Mouse (Mus musculus) c-Kit-positive CD71-negative TER-119-negative erythroid progenitor cells, embryonic 14.5 days (primary cell): Measurements from ENCODE around the gene Pnp2.

ENCODE experiments used
- DNase-seq: peaks from one replicate; pipeline ENCODE4 v3.0.0-alpha.2; 2013; ENCODE audit warnings: low read depth

The Pnp2 gene

GRCm38 (mm10) chr14:51008781-51009180 lies 53.0 kb downstream of the Pnp2 start:
- no peak for DNase-seq

DNA sequence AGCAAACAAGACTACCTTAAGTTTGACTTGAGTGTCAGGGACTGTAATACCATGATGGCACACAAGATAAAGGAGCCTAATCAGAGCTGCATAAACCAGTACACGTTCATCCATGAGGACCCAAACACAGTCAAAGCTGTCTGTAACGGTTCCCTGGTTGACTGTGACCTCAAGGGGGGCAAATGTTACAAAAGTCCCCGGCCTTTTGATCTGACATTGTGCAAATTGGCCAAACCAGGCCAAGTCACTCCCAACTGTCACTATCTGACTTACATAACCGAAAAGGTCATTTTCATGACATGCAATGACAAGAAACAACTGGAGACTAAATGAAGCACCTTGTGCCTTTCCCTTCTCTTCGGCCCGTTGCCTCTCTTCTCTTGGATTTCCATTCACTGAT lies 53.8 kb downstream of the Pnp2 start:
- no peak for DNase-seq
